Mouse (Mus musculus) brain, embryonic 14.5 days (tissue): ENCODE results near the gene D5Ertd579e.

Experiments
- CTCF ChIP-seq: fragments of 200-500 bp; IDR thresholded peaks from 2 replicates; pipeline ENCODE4 v1.5.1; 2012; ENCODE audit warnings: inconsistent platforms, mild to moderate bottlenecking, moderate library complexity, borderline replicate concordance; ENCODE audit not compliant: insufficient read depth, insufficient read length; ENCODE audit errors: extremely low read depth
- POLR2A ChIP-seq: fragments of 200-500 bp; IDR thresholded peaks from 2 replicates; pipeline ENCODE4 v1.6.1; 2012; ENCODE audit warnings: mild to moderate bottlenecking, inconsistent platforms, borderline replicate concordance; ENCODE audit not compliant: poor library complexity, insufficient read depth, insufficient read length, severe bottlenecking; ENCODE audit errors: extremely low read depth

GRCm38 (mm10) chr5:36720219-36720618 lies 24.4 kb upstream of the D5Ertd579e start:
- TF ChIP-seq POLR2A (no peak), CTCF (no peak)
